Mouse (Mus musculus): ENCODE measurements around the gene Pak1ip1.

- TF ChIP-seq CTCF (IDR thresholded peaks at IDR 0.05; ENCODE audit: low read depth), result peak; percentile 36
- TF ChIP-seq EP300 (IDR thresholded peaks at IDR 0.05; ENCODE audit: low read depth), result no peak
Observed at GRCm38 (mm10) chr13:40979321-40979720, 21.5 kb upstream of the Pak1ip1 start.
